Mouse (Mus musculus) embryonic fibroblast, embryonic 13.5 days (primary cell): ENCODE measurements at regions not wholly inside any gene's neighbourhood (a gene's known extent, or its start where the extent isn't known, plus 50 kb on each side); places are given as distances from the start of the nearest gene placed in this dataset.

ENCODE experiments used
- H3K27ac ChIP-seq: 2 replicates; pipeline ENCODE4 v1.5.1; 2012; ENCODE audit warnings: low read length, control low read depth, inconsistent platforms; ENCODE audit not compliant: insufficient read depth
- H3K4me1 ChIP-seq: 2 replicates; pipeline ENCODE4 v1.6.1; 2011; ENCODE audit warnings: low read length; ENCODE audit not compliant: control insufficient read depth, insufficient read depth
- H3K4me3 ChIP-seq: 2 replicates; pipeline ENCODE4 v1.5.1; 2011; ENCODE audit warnings: mild to moderate bottlenecking, control low read depth, low read length; ENCODE audit not compliant: insufficient read depth
- CTCF ChIP-seq: IDR thresholded peaks from 2 replicates; pipeline ENCODE4 v1.5.1; 2011; ENCODE audit warnings: mild to moderate bottlenecking, control low read depth, low read length, moderate library complexity, borderline replicate concordance; ENCODE audit not compliant: insufficient read depth
- POLR2A ChIP-seq: IDR thresholded peaks from 2 replicates; pipeline ENCODE4 v1.6.1; 2011; ENCODE audit warnings: low read depth, mild to moderate bottlenecking, control low read depth, low read length, moderate library complexity

GRCm38 (mm10) chr10:83992577-83993305 is 270.1 kb downstream of the 1500009L16Rik start:
- TF ChIP-seq POLR2A (no peak), CTCF (no peak)
- no peak overlapping the region for H3K4me3 ChIP-seq
- 0 out of 2 replicates have a peak overlapping the region, but pooled peaks have one; percentile 24 for H3K27ac ChIP-seq
- peaks cover 16% of the 10 kb centered on the region for H3K4me1 ChIP-seq

DNA sequence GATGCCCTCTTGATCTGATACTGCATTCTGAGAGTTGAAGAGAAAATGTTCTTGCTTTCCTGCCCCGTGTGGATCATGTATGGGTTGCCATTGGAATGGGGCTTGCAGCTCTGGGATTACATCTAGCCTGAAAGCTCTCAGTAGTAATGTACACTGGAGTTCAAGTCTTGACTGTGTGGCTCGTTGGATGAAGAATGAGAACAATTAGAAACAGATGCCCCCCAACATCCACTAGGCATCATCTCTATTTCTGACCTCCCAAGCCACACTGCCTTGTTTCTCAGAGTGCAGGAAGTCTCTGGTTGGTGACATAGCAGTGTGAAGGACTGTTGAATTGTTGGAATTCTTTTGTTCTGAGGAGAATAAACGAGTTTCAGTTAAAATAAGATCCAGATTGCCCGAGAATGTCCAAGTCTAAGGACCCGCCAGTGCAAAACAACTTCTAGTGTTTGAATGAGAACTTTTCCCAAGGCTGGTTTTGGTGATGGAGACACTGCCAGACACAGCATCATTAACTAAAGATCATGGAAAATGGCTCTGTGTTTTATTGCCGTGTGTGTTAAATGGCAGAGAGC is 272.4 kb downstream of the 1500009L16Rik start:
- H3K4me1 ChIP-seq = peaks cover 16% of the 10 kb centered on the region
- TF ChIP-seq CTCF = no peak
- TF ChIP-seq POLR2A = no peak; the same call in 1 of the 2 replicates
- H3K4me3 ChIP-seq = no peak overlapping the region
- H3K27ac ChIP-seq = peak overlapping the region; percentile 99

- no peak overlapping the region for H3K4me3 ChIP-seq
- peaks cover 16% of the 10 kb centered on the region for H3K4me1 ChIP-seq
- peak overlapping the region; percentile 99 for H3K27ac ChIP-seq
- TF ChIP-seq POLR2A = no peak
- TF ChIP-seq CTCF = no peak
These were observed 273.2 kb downstream of the 1500009L16Rik start for GRCm38 (mm10) chr10:83995913-83996312.

DNA sequence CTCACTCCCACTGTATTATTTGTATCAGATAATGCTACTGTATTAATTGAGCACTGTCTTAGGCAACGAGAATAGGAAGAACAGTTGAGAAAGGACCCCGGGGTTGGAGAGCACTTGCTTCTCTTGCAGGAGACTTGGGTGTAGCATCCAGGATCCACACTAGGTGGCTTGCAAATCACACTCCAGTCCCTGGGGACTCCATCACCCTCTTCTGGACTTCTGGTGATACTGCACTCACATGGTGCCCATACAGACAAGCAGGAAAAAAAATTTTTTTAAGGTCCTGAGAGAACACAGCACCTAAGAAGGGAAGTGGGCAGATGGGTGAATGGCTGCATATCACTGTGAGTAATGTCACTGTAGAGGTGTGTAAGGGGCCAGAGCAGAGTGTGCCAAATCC is 273.8 kb downstream of the 1500009L16Rik start:
- Histone ChIP-seq H3K4me3 (no peak overlapping the region), H3K4me1 (peaks cover 16% of the 10 kb centered on the region), H3K27ac (peak overlapping the region; percentile 99)
- TF ChIP-seq POLR2A = no peak
- no peak for TF ChIP-seq CTCF

GRCm38 (mm10) chr10:84000436-84001208 is 278.0 kb downstream of the 1500009L16Rik start:
- H3K4me3 ChIP-seq = no peak overlapping the region
- no peak for TF ChIP-seq POLR2A
- no peak for TF ChIP-seq CTCF
- H3K27ac ChIP-seq = no peak overlapping the region
- H3K4me1 ChIP-seq = peaks cover 8% of the 10 kb centered on the region

DNA sequence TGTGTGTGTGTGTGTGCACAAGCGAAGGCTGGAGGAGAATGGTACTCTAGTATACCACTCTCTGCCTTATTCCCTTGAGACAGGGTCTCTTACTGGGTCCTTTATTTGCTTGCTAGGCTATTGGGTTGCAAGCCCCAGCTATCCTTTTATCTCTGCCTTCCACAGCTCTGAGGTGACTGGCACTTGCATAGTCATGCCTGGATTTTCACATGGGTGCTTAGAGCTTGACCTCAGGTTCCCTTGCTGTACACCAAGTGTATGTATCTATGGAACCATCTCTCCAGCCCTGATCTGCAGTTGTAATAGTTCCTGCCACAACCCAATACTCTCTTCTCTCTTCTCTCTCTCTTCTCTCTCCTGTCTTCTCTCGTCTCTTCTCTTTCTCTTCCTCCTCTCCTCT is 280.1 kb downstream of the 1500009L16Rik start:
- Histone ChIP-seq H3K4me1 (peaks cover 4% of the 10 kb centered on the region), H3K4me3 (no peak overlapping the region), H3K27ac (peak overlapping the region; percentile 88)
- TF ChIP-seq CTCF = no peak

GRCm38 (mm10) chr10:84003601-84004149 is 281.0 kb downstream of the 1500009L16Rik start:
- peak overlapping the region; percentile 88 for H3K27ac ChIP-seq

DNA sequence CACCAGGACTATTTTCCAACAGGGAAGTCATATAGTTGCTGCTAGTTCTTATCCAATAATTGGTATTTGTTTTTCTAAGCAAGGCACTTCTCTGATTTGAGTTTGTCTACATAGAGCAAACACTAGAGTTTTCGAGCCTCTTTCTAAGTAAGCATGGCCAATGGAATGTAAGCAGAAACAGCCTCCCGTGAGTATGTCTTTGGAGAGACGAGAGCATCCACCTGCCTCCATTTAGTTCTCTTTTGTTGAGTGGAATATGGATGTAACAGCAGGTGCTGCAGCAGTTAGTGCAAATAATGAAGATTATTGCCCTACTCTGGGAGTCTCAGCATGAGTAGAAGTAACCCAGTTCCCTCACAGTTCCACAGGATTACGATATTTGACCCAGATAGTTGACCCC is 286.3 kb downstream of the 1500009L16Rik start:
- H3K27ac ChIP-seq = no peak overlapping the region
- TF ChIP-seq CTCF (no peak), POLR2A (no peak)
- no peak overlapping the region for H3K4me3 ChIP-seq
- peaks cover under 1% of the 10 kb centered on the region for H3K4me1 ChIP-seq

More at GRCm38 (mm10) chr10:84003601-84004149, 281.0 kb downstream of the 1500009L16Rik start:
- Histone ChIP-seq H3K4me1 (peaks cover 4% of the 10 kb centered on the region), H3K4me3 (no peak overlapping the region)
- no peak for TF ChIP-seq POLR2A
- TF ChIP-seq CTCF = no peak

- Histone ChIP-seq H3K27ac (no peak overlapping the region), H3K4me1 (peaks cover 14% of the 10 kb centered on the region), H3K4me3 (no peak overlapping the region)
- TF ChIP-seq POLR2A (no peak), CTCF (0 out of 2 replicates have a peak, but pooled peaks have one; percentile 33)
These were observed 296.7 kb downstream of the 1500009L16Rik start for GRCm38 (mm10) chr10:84019381-84019780.
